Mouse (Mus musculus): ENCODE measurements around the gene C2cd4c. TPM values are rescaled to one million over a fixed set of nuclear protein-coding genes. Genes with fewer than 3 reads are reported as not detected.
A peak's percentile ranks its signal among the peaks of the same experiment; 100 is the strongest.

C2cd4c gene
- polyA plus RNA-seq (2014; fragmentation: Nextera tagmentation; extraction: Ambion mirVana), result 0.66 and 1.3 TPM in 2 replicates

- peak within 1 kb of the TSS; percentile 90 for H3K4me2 ChIP-seq (ENCODE audit: low read depth, low read length)
- H3K4me1 ChIP-seq (ENCODE audit: control insufficient read depth, insufficient read depth, low read length), result peaks cover 19% of the 10 kb centered on the region; the same call in 1 of the 2 replicates
- peaks cover 16% of the 10 kb centered on the region for H3K27me3 ChIP-seq (ENCODE audit: control insufficient read depth, insufficient read depth, low read length)
- no peak within 1 kb of the TSS for H3K27ac ChIP-seq (ENCODE audit: low read depth, low read length)
- under 1% methylated on average over 57 of the region's 60 CpGs for WGBS
- no peaks in the 10 kb centered on the region for H3K36me3 ChIP-seq (ENCODE audit: control insufficient read depth, insufficient read depth, low read length)
- ATAC-seq (ENCODE audit: low read depth), result peak; percentile 89
- no peaks in the 10 kb centered on the region for H3K9me3 ChIP-seq (ENCODE audit: control insufficient read depth, low read length)
- peak within 1 kb of the TSS; percentile 57 for H3K4me3 ChIP-seq (ENCODE audit: low read depth, low read length)
- peak within 1 kb of the TSS; percentile 65 for H3K9ac ChIP-seq (replicated peaks; ENCODE audit: low read depth, low read length)
These were observed at the start of gene C2cd4c for GRCm38 (mm10) chr10:79613578-79614304. Gene C2cd4c, minus strand, starts transcription at chr10:79614025.

- 52% methylated on average over 3 of the region's 3 CpGs for WGBS
- ATAC-seq (ENCODE audit: low read depth), result no peak
- no peak overlapping the region for H3K9ac ChIP-seq (replicated peaks; ENCODE audit: low read depth, low read length)
These were observed 48.0 kb upstream of the C2cd4c start for GRCm38 (mm10) chr10:79661861-79662260.

DNA sequence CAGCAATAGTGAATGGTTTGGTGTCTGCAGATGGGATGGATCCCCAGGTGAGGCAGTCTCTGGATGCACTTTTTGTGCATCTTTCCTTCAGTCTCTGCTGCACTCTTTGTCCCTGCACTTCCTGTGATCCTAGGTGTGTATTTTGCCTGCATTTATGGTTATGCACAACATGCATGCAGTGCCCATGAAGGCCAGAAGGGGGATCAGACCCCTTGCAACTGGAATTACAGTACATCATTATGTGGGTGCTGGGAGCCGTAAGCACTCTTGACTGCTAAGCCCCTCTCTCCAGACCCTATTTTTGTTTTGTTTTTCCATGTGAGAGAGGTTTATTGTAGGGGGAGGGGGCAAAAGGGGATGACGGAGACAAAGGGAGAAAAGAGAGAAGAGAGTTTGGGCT is 46.5 kb upstream of the C2cd4c start:
- Histone ChIP-seq H3K27me3 (ENCODE audit: control insufficient read depth, insufficient read depth, low read length) (no peaks in the 10 kb centered on the region), H3K9ac (replicated peaks; ENCODE audit: low read depth, low read length) (no peak overlapping the region), H3K4me1 (ENCODE audit: control insufficient read depth, insufficient read depth, low read length) (no peaks in the 10 kb centered on the region), H3K4me3 (ENCODE audit: low read depth, low read length) (no peak overlapping the region), H3K9me3 (ENCODE audit: control insufficient read depth, low read length) (no peaks in the 10 kb centered on the region), H3K36me3 (ENCODE audit: control insufficient read depth, insufficient read depth, low read length) (no peaks in the 10 kb centered on the region), H3K27ac (ENCODE audit: low read depth, low read length) (no peak overlapping the region), H3K4me2 (ENCODE audit: low read depth, low read length) (no peak overlapping the region)
- no peak for ATAC-seq (ENCODE audit: low read depth)
- 80% methylated on average over 2 of the region's 2 CpGs for WGBS

More at GRCm38 (mm10) chr10:79661861-79662260, 48.0 kb upstream of the C2cd4c start:
- Histone ChIP-seq H3K9me3 (ENCODE audit: control insufficient read depth, low read length) (no peaks in the 10 kb centered on the region), H3K27me3 (ENCODE audit: control insufficient read depth, insufficient read depth, low read length) (no peaks in the 10 kb centered on the region), H3K27ac (ENCODE audit: low read depth, low read length) (no peak overlapping the region), H3K4me1 (ENCODE audit: control insufficient read depth, insufficient read depth, low read length) (no peaks in the 10 kb centered on the region), H3K4me2 (ENCODE audit: low read depth, low read length) (no peak overlapping the region), H3K4me3 (ENCODE audit: low read depth, low read length) (no peak overlapping the region), H3K36me3 (ENCODE audit: control insufficient read depth, insufficient read depth, low read length) (no peaks in the 10 kb centered on the region)

DNA sequence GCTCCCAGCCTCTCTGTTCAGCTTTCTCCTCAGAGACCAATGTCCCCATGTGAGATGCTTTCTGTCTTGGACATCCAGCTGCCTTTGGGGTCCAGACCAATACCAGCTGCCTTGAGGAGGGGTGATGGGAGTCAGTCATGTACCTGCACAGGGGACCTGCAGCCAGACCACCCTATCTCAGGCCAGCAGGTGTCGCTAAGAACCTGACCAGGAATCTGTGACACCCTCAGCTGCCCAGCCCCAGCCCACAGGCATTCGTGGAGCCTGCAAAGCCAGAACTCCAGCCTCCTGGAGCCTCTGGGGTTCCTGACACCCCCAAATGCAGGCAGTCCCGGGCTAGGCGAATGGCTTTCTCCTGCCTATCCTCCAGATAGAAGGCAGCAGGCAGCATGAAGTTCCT is 45.0 kb upstream of the C2cd4c start:
- H3K4me2 ChIP-seq (ENCODE audit: low read depth, low read length), result no peak overlapping the region
- H3K9me3 ChIP-seq (ENCODE audit: control insufficient read depth, low read length), result no peaks in the 10 kb centered on the region
- no peaks in the 10 kb centered on the region for H3K27me3 ChIP-seq (ENCODE audit: control insufficient read depth, insufficient read depth, low read length)
- H3K27ac ChIP-seq (ENCODE audit: low read depth, low read length), result no peak overlapping the region
- no peak overlapping the region for H3K9ac ChIP-seq (replicated peaks; ENCODE audit: low read depth, low read length)
- no peaks in the 10 kb centered on the region for H3K4me1 ChIP-seq (ENCODE audit: control insufficient read depth, insufficient read depth, low read length)
- no peak overlapping the region for H3K4me3 ChIP-seq (ENCODE audit: low read depth, low read length)
- no peak for ATAC-seq (ENCODE audit: low read depth)
- H3K36me3 ChIP-seq (ENCODE audit: control insufficient read depth, insufficient read depth, low read length), result no peaks in the 10 kb centered on the region
- 16% methylated on average over 4 of the region's 4 CpGs for WGBS

GRCm38 (mm10) chr10:79654946-79655395 is 41.1 kb upstream of the C2cd4c start:
- Histone ChIP-seq H3K4me3 (ENCODE audit: low read depth, low read length) (no peak overlapping the region), H3K27me3 (ENCODE audit: control insufficient read depth, insufficient read depth, low read length) (no peaks in the 10 kb centered on the region), H3K4me2 (ENCODE audit: low read depth, low read length) (no peak overlapping the region), H3K9me3 (ENCODE audit: control insufficient read depth, low read length) (no peaks in the 10 kb centered on the region), H3K36me3 (ENCODE audit: control insufficient read depth, insufficient read depth, low read length) (no peaks in the 10 kb centered on the region), H3K4me1 (ENCODE audit: control insufficient read depth, insufficient read depth, low read length) (no peaks in the 10 kb centered on the region), H3K9ac (replicated peaks; ENCODE audit: low read depth, low read length) (no peak overlapping the region), H3K27ac (ENCODE audit: low read depth, low read length) (no peak overlapping the region)
- peak; percentile 77 for ATAC-seq (ENCODE audit: low read depth)
- WGBS, result 33% methylated on average over 1 of the region's 1 CpGs

DNA sequence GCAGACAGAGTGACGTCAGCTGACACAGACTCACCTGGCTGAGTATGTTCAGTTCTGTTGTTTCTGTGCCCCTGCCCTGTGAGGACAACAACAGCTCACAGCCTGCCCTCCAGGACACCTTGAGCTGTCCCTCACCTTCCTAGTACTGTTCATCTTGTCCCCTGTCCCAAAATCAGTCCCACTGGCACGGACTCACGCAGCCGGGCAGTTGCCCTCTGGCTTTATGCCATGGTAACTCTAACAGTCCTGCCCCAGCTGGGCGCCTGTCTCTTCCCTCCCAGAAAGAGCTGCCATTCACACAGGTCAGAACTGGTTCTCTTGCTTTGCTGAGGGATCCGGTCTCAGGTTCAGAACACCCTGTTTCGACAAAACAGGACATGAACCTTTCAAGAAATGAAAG is 39.0 kb upstream of the C2cd4c start:
- no peak overlapping the region for H3K9ac ChIP-seq (replicated peaks; ENCODE audit: low read depth, low read length)
- H3K36me3 ChIP-seq (ENCODE audit: control insufficient read depth, insufficient read depth, low read length), result no peaks in the 10 kb centered on the region
- no peak overlapping the region for H3K4me3 ChIP-seq (ENCODE audit: low read depth, low read length)
- H3K9me3 ChIP-seq (ENCODE audit: control insufficient read depth, low read length), result no peaks in the 10 kb centered on the region
- WGBS, result 77% methylated on average over 7 of the region's 7 CpGs
- H3K27me3 ChIP-seq (ENCODE audit: control insufficient read depth, insufficient read depth, low read length), result no peaks in the 10 kb centered on the region
- no peaks in the 10 kb centered on the region for H3K4me1 ChIP-seq (ENCODE audit: control insufficient read depth, insufficient read depth, low read length)
- no peak overlapping the region for H3K27ac ChIP-seq (ENCODE audit: low read depth, low read length)
- no peak for ATAC-seq (ENCODE audit: low read depth)
- no peak overlapping the region for H3K4me2 ChIP-seq (ENCODE audit: low read depth, low read length)

DNA sequence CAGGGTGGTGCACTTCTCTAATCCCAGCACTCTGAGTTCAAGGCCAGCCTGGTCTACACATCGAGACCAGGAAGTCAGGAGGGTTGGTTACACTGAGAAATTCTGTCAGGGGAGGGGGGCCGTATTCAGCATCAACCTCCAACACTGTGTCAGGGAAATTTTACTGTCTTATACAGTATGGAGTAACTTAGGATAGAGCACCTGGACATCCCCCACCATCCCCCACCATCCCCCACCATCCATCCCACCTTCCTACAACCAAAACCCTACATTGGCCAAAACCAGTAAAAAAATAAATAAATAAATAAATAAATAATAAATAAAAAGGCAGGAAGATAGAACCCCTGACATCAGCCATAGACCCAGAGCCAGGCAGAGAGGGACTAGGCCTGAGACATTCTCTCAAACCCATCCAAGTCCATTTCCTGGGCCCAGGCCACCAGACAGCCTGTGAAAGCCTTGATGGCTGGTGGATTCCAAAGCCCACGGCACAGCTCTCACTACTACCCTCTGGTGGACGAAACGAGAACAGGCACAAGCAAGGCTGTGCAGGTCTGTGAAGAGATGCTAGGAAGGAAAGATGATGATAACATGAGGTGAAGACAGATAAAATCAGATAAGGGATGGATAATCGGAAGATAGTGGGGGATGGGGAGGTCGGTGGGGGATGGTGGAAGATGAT is 35.4 kb upstream of the C2cd4c start:
- Histone ChIP-seq H3K27ac (ENCODE audit: low read depth, low read length) (no peak overlapping the region), H3K9ac (replicated peaks; ENCODE audit: low read depth, low read length) (no peak overlapping the region), H3K36me3 (ENCODE audit: control insufficient read depth, insufficient read depth, low read length) (no peaks in the 10 kb centered on the region), H3K4me2 (ENCODE audit: low read depth, low read length) (no peak overlapping the region), H3K4me1 (ENCODE audit: control insufficient read depth, insufficient read depth, low read length) (no peaks in the 10 kb centered on the region), H3K27me3 (ENCODE audit: control insufficient read depth, insufficient read depth, low read length) (no peaks in the 10 kb centered on the region), H3K9me3 (ENCODE audit: control insufficient read depth, low read length) (no peaks in the 10 kb centered on the region), H3K4me3 (ENCODE audit: low read depth, low read length) (no peak overlapping the region)
- 34% methylated on average over 7 of the region's 7 CpGs for WGBS
- peak; percentile 54 for ATAC-seq (ENCODE audit: low read depth)

GRCm38 (mm10) chr10:79645711-79646110 is 31.9 kb upstream of the C2cd4c start, which contains the start of gene Odf3l2:
Gene Odf3l2, minus strand, starts transcription at chr10:79645738.
- Histone ChIP-seq H3K4me1 (ENCODE audit: control insufficient read depth, insufficient read depth, low read length) (no peaks in the 10 kb centered on the region), H3K36me3 (ENCODE audit: control insufficient read depth, insufficient read depth, low read length) (no peaks in the 10 kb centered on the region), H3K27me3 (ENCODE audit: control insufficient read depth, insufficient read depth, low read length) (no peaks in the 10 kb centered on the region), H3K4me3 (ENCODE audit: low read depth, low read length) (no peak within 1 kb of the TSS), H3K9ac (replicated peaks; ENCODE audit: low read depth, low read length) (no peak within 1 kb of the TSS), H3K9me3 (ENCODE audit: control insufficient read depth, low read length) (no peaks in the 10 kb centered on the region), H3K4me2 (ENCODE audit: low read depth, low read length) (no peak within 1 kb of the TSS), H3K27ac (ENCODE audit: low read depth, low read length) (no peak within 1 kb of the TSS)
- no peak for ATAC-seq (ENCODE audit: low read depth)
- 81% methylated on average over 8 of the region's 8 CpGs for WGBS

All from neural tube, embryonic 14.5 days (tissue).